Mouse (Mus musculus) stomach, embryonic 16.5 days (tissue): ENCODE measurements at regions not wholly inside any gene's neighbourhood (a gene's known extent, or its start where the extent isn't known, plus 50 kb on each side); places are given as distances from the start of the nearest gene placed in this dataset. TPM values are rescaled to one million over a fixed set of nuclear protein-coding genes. Genes with fewer than 3 reads are reported as not detected.

Source experiments
- microRNA-seq: library from miRNA; unstranded; fragments of <30 nt; microRNA quantifications from one replicate; pipeline ENCODE4, GENCODE M21; 2016

Small RNA genes lying in the stretch of these regions (microRNA-seq; reads per million reads assigned to microRNA genes)
- gene Gm24810: not detected
